Mouse (Mus musculus) forelimb bud, embryonic 11.5 days (tissue): ENCODE data around the gene Lrmda.

ENCODE experiments used
- DNase-seq: peaks from one replicate; pipeline ENCODE4 v3.0.0-alpha.2; 2012; ENCODE audit warnings: low read depth, low spot score

The Lrmda gene

DNA sequence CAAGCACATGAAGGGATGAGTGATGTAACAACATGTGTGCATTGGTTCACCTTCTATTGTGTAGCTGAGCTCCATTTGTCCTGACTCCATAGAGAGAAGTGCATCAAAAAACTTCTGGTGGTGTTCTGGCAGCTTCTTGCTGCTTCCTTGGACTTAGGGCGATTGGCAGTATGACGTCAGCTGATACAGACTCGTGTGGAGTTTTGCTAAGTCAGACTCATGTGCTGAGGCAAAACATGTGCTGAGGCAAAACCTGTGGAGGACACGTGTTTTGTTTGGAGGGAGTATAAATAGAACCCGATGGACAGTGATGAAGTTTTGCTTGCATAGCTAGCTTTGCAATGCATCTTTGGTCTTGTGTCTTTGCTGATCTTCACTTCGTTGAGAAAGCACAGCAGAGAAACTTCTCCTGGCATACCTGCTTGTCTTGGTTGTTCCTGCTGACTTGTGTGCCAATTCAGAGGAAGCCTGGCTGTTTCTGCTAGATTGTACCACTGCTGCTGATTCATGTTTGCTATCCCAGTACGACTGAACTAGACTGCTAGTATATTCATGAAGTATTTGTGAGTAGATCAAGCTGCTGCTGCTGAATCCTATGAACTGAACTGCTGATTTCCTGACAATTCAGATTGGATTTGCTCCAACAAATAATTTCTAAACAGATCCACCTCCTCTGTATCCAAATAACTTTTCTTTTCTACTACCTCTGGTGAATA is 208.9 kb downstream of the Lrmda start:
- DNase-seq: no peak

DNA sequence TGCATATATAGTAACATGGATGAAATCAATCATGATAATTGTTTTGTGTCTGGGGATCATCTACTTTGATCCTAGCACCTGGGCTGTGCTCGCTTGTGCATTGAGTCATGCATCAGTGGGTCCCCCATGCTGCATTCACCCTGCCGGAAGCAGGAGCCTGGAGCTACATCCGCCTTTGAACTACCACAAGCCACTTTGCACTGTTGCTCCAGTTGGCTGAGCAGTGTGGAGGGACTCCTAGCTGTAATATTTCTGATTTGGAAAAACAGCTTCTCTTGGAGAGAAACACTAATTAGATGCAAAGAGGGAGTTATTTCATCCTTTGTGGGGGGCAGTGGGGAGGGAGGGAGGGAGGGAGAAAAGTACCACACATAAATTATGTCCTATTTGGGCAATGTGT is 220.8 kb downstream of the Lrmda start:
- DNase-seq: no peak

DNA sequence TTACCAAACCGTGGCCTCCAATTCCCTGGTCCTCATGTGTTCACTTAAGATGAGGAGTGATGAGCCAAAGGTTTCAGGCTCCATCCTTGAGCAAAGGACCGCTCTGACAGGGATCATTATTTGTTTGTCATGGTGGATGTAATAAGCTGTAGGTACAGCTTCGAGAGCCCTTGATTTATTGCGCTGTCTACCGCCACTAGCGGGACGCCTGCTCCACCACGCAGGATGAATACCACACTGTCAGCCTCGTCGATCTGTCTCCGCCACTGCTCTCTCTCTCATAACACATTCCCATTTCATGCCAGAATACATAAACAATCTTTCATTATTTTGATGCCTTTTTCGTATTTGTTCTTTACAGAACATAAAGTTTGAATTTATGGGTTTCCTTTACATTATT is 235.9 kb downstream of the Lrmda start:
- no peak for DNase-seq

GRCm38 (mm10) chr14:22256274-22256673 is 236.8 kb downstream of the Lrmda start:
- no peak for DNase-seq

DNA sequence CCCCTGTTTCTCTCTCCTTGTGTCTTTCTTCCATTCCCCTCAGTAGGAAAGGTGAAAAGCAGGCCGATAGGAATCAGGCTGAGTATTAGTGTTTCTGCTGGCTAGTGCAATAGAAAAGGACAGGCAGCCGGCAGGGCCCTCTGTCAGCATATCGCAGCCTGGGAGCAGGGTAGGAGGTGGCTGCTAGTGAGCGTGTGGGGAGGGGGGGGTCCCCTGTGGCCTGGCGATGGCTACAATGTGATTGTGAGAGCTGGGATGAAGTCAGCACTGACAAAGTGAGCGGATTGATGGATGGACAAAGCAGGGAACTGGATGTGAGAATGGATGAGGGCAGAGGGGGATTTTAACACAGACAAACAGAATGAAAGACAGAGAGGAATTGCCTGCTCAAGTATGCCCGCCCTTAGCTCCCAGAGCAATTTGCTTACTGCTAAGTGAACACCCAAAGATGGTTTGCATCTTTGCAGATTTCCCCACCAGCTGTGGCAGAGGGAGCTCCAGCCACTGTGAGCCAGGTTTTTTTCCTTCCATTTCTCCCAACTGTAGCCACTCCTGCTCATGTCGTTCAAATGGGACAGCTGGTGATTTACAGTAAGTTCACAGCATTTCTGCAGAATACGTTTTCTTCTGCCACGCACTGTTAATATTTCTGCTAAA is 240.0 kb downstream of the Lrmda start:
- no peak for DNase-seq

DNA sequence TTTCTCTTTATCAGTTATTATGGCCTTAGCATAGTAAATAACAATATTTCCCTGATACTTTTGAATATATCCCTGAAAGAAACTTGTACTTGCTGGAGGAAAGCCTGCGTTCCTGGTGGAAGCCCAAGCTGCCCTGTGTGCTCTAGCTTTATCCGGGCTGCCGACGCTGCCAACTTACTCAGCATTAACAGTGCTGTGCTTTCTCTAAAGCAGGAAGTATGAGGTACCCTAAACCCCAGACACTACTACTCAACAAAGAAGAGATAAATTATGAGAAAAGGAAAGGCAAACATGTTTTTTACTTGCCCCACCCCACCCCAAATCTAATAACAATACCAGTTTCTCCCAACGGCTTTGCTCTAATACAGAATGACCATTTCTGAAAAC is 240.5 kb downstream of the Lrmda start:
- no peak for DNase-seq

GRCm38 (mm10) chr14:22265229-22265905 is 245.9 kb downstream of the Lrmda start:
- DNase-seq: no peak

DNA sequence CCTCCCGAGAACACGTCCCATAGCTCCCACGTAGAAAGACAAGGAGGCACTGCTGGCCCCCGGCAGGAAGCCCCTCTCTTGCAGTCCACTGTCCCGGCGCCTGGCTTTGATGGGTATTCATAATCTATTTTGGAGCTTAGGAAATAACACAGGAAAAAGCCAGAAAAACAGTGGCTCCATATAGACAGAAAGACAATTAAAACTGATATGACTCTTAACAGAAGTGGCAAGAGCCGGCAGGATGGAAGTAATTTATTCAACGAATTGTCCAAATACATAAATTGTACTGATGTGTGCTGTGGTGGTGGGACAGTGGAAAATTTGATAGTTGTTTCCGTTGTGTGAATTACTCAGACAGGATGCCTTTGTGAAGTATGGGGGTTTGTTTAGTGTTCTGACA is 250.3 kb downstream of the Lrmda start:
- DNase-seq: no peak

- DNase-seq: no peak
Observed at GRCm38 (mm10) chr14:22278053-22278452, 258.5 kb downstream of the Lrmda start.

GRCm38 (mm10) chr14:22279591-22279990 is 260.1 kb downstream of the Lrmda start:
- no peak for DNase-seq

DNA sequence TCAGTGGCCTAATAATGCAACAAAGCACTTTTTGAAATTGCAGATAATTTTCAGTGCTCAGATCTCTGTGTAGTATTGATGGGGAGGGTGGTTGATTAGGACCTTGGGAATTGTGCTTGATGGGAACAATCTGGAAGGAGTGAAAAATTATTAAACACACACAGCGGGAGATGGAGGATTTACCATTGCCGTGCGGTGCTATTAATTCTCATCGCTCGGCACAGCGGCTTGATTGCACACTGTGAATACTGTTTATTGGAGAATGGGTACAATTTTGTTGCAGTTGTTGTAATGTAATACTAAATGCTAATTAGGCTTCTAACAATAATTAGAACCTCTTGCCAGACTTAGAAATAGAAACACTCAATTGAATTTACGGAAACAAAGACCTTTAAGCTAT is 262.1 kb downstream of the Lrmda start:
- DNase-seq: no peak

DNA sequence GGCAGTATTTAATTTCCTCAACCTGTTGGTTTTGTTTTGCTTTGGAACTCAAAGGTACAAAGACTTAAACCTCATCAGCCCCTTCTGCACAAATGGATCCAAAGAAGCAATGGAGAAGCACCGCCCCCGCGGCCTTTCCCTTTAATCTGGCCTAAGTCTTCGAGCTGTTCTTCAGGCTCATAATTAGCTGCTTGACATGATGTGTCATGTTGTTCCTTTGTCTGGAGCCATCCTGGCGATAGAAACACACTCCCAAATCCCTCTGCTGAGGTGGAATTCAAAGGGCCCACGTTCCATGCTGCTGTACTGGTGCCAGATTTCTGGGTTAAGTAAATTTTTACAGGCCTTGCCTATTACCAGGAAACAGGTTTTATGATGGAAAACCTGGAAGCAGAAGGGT is 263.3 kb downstream of the Lrmda start:
- no peak for DNase-seq

GRCm38 (mm10) chr14:22283722-22284121 is 264.2 kb downstream of the Lrmda start:
- no peak for DNase-seq

DNA sequence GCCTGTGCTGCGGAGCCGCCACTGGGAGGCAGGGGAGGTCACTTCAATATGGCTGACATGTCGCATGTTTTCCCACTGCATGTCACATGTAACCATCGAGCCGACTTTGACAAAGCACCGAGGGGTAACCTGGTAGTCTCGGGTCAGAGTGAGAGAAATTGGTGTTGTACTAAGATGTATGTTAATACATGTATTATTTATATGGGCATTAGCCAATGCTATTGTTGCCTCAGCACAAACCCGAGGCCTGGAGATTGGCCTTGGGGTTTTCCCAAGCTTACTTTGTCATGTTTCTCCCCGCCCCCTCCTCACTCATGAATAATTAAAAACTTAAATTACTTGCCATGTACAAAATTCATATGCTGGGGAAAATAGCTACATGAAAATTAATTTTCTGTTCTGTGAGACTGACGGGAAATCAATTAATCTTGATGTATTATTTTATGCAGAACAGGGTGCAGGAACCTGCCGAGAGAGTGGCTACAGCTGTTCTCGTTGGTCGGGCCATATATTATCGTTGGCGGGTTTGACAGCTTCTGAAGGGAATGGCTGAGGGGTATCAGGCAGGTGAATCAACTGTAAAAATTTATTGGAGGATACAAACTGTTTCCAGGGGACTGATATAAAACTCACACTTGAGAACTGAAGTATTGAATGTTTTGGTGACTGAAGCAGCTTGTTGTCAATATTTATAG is 265.5 kb downstream of the Lrmda start:
- DNase-seq: no peak

DNA sequence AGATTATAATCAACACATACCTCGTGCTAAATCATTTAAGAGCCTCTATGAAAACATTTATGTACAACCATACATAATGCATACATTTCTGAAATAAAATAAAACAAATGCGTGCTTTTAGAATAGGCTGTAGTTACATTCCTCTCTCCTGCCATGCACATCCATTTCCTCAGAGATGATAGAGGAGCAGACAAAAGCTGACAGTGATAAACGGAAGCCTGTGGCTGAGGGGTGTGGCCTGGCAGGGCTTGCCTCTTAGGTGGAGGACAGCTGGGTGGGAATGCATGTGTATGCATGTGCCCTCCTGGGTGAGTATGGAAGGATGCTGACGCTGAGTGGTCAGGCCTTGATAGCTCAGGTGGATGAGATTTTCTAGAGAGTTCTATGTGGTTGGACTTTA is 266.3 kb downstream of the Lrmda start:
- no peak for DNase-seq

DNA sequence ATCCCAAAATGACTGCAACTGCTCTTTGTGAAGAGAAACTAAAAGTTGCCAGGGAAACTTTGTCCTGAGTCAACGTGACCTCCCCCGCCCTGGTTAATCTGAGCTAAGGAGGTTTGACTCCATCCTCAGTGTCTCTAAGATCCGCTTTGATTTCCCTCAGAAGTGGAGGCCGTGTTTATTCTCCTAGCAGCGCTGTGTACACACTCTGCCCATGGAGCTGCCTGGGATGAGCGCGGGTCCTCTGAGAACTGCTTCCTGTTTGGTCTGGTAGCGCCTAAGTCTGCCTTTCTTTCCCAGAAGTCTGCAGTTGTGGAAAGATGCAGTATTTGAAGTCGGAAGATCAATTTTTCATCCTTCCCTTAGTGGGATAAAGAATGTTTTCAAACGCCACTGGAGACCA is 268.7 kb downstream of the Lrmda start:
- DNase-seq: no peak

GRCm38 (mm10) chr14:22289380-22289922 is 269.9 kb downstream of the Lrmda start:
- peak; percentile 70 for DNase-seq

GRCm38 (mm10) chr14:22294371-22294770 is 274.9 kb downstream of the Lrmda start:
- DNase-seq: no peak

GRCm38 (mm10) chr14:22296655-22297239 is 277.2 kb downstream of the Lrmda start:
- DNase-seq: no peak

DNA sequence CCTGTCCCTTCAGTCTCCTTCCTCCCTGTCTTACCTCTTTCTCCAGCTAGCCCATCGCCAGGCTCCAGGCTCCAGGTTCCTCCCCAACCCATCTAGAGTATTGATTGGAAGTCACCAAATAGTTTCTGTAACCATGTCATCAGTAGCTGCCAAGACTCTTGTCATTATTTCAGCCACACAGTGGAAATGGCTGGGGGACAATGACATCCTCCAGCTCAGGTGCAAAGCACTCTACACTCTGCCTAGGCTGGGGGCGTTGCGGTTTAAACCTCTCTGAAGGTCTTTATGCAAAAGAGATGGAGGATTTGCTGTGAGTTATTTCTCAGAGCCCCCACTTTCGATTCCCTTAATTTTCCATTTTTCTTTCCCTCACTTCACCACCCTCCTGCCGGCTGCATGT is 287.2 kb downstream of the Lrmda start:
- no peak for DNase-seq

DNA sequence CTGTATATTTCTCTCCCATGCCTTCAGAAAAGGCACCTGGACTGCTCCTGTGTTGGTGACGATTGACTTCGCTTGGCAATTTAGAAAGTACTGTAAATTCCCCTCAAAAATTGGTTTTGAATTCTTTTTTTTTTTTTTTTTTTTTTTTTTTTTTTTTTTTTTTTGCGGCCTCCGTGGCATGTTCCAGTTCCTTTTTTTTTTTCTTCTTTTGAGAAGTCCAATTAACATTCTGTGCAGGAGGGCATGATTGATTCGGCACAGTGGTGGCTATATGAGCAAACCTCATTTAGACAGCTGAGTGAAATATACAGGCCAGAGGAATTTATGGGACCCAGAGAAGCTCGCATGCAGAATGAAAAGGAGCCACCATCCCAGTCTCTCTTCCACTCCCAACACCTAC is 288.5 kb downstream of the Lrmda start:
- DNase-seq: no peak

DNA sequence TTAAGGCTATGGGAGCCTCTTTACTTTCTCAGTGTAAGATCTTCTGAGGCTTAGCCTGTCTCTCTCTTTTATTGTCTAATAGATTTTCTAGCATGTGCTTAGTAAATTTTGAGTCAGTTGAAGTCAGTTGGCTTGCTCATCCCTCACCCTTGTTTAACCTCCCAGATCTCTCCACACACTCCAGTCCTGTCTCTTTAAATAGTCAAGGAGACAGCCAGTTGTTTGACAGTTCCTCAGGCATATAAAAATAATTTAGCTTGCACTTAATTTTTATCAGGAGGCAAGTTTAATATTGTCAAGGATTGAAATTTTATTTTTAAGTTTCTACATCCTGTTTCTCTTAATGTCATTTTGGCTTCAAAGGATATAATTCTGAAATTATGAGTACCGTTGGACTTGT is 303.5 kb downstream of the Lrmda start:
- DNase-seq: no peak
